Mouse (Mus musculus) forebrain, embryonic 16.5 days (tissue): ENCODE data around the gene Meis3. TPM values are rescaled to one million over a fixed set of nuclear protein-coding genes. Genes with fewer than 3 reads are reported as not detected.
A peak's percentile ranks its signal among the peaks of the same experiment; 100 is the strongest.

Source experiments
- ATAC-seq: fragments of 200-750 bp; cut with Nextera tagmentation; 2 replicates; pipeline ENCODE4 v1.8.0; 2017; ENCODE audit warnings: mild to moderate bottlenecking, moderate library complexity
- H3K27ac ChIP-seq: fragments of 300-500 bp; sonication (generic); 2 replicates; pipeline ENCODE4 v1.5.1; 2014; ENCODE audit warnings: low read length, control low read depth
- H3K27me3 ChIP-seq: fragments of 300-500 bp; sonication (generic); replicated peaks from 2 replicates; pipeline ENCODE4 v1.6.1; 2014; ENCODE audit warnings: low read length; ENCODE audit not compliant: control insufficient read depth, insufficient read depth
- H3K36me3 ChIP-seq: fragments of 300-500 bp; sonication (generic); 2 replicates; pipeline ENCODE4 v1.6.1; 2014; ENCODE audit not compliant: control insufficient read depth, insufficient read depth
- H3K4me1 ChIP-seq: fragments of 300-500 bp; sonication (generic); replicated peaks from 2 replicates; pipeline ENCODE4 v1.6.1; 2014; ENCODE audit warnings: low read length; ENCODE audit not compliant: control insufficient read depth, insufficient read depth
- H3K4me2 ChIP-seq: fragments of 300-500 bp; sonication (generic); 2 replicates; pipeline ENCODE4 v1.6.1; 2014; ENCODE audit warnings: mild to moderate bottlenecking, low read length, control low read depth
- H3K4me3 ChIP-seq: fragments of 300-500 bp; sonication (generic); replicated peaks from 2 replicates; pipeline ENCODE4 v1.5.1; 2014; ENCODE audit warnings: mild to moderate bottlenecking, low read length, control low read depth
- H3K9ac ChIP-seq: fragments of 300-500 bp; sonication (generic); replicated peaks from 2 replicates; pipeline ENCODE4 v1.6.1; 2014; ENCODE audit warnings: low read depth, low read length, control low read depth
- H3K9me3 ChIP-seq: fragments of 300-500 bp; sonication (generic); 2 replicates; pipeline ENCODE4 v1.6.1; 2016; ENCODE audit warnings: low read length; ENCODE audit not compliant: control insufficient read depth
- WGBS: fragments of 180-500 bp; shearing (Covaris S2); extraction: QIAGEN DNeasy Blood & Tissue Kit; methylation state at CpG from one replicate; pipeline ENCODE4 v1.1.7; 2014; 5-methylcytosine and 5-hydroxymethylcytosine counted together
- polyA plus RNA-seq: library from polyadenylated mRNA; unstranded; fragments of >200 nt; fragmentation: Nextera tagmentation; extraction: Ambion mirVana; gene quantifications from 2 replicates; pipeline ENCODE4 v1.2.1, GENCODE M21; 2015

The Meis3 gene
- polyA plus RNA-seq, 1 experiment from 2014 or later, result 118 TPM

DNA sequence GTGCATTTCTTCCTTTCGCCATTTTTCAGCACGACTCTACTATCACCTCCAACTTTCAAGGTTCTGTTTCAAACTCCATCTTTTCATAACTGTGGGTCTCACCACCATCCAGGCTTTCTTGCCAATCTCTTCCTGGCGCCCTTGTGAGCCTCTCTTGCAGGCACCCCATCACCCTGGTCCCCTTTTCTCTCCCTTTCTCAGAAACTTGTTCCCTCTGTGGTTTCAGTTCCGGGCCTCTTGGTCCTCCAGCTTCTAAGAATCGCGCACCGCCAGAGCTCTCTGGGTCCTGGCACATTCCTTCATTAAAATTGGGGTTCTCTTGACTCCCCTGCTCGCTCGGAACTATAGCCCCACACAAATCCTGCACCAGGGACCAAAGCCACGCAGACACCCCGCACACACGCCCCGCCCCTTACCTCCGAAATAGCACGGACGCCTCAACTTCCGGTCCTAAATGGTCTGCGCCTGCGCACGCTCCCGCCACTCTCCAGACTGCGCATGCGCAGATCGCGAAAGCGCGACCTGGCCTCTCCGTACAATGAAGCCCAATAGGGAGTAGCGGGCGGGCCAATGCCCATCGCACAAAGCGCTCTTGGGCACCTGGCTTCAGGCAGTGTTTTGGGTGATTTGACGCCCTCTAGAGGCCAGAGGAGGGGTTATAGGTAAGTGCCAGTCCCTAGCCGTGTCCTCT is 46.8 kb downstream of the Meis3 start, which contains the start of gene Dhx34:
TSS of gene Dhx34 (minus strand) at position 456 of the 691 bp plus-strand sequence.
- Histone ChIP-seq H3K27ac (peak within 1 kb of the TSS; percentile 70), H3K4me2 (peak within 1 kb of the TSS; percentile 86), H3K9me3 (no peaks in the 10 kb centered on the region), H3K9ac (peak within 1 kb of the TSS; percentile 75), H3K4me3 (peak within 1 kb of the TSS; percentile 61), H3K4me1 (peaks cover 13% of the 10 kb centered on the region), H3K27me3 (no peaks in the 10 kb centered on the region), H3K36me3 (peaks cover 3% of the 10 kb centered on the region; the same call in 1 of the 2 replicates)
- peak; percentile 95 for ATAC-seq
- WGBS, result under 1% methylated on average over 34 of the region's 34 CpGs

DNA sequence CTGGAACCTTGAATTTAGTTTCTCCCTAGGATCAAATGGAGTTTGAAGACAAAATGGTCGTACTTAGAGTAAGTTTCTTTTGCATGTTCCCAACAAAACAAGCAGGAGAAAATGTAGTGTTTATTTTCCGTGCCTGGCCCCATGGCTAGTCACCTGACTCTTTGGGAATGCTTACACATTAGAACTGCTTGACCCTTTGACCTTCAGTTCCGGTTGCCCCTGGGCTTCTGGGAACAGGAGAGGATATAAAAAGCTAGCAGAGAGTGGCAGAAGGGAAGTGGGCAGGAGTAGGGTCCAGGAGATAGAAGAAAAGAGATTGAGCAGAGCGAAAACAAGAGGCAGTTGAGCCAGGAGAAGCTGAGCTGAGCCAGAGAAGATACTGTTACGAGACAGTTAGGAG is 55.0 kb downstream of the Meis3 start:
- H3K4me2 ChIP-seq, result no peak overlapping the region
- H3K27ac ChIP-seq, result no peak overlapping the region
- no peaks in the 10 kb centered on the region for H3K27me3 ChIP-seq
- no peaks in the 10 kb centered on the region for H3K36me3 ChIP-seq
- 0 out of 2 replicates have a peak, but pooled peaks cover 3% of the 10 kb centered on the region for H3K9me3 ChIP-seq
- H3K4me1 ChIP-seq, result no peaks in the 10 kb centered on the region
- no peak overlapping the region for H3K4me3 ChIP-seq
- no peak overlapping the region for H3K9ac ChIP-seq
- no peak for ATAC-seq
- WGBS, result 62% methylated on average over 5 of the region's 5 CpGs

Other genes starting within 250 kb of the Meis3 start
- 139 and 141 TPM in 2 replicates for gene Nop53, start 229.0 kb upstream of the Meis3 start, polyA plus RNA-seq
- 5.4 and 5.6 TPM in 2 replicates for gene Ehd2, start 207.5 kb upstream of the Meis3 start, polyA plus RNA-seq
- 9.0 and 11.2 TPM in 2 replicates for gene Bicra, start 127.2 kb upstream of the Meis3 start, polyA plus RNA-seq
- gene Zfp541, start 113.3 kb upstream of the Meis3 start, polyA plus RNA-seq, result 0.14 TPM in 1 of 2 replicates, not detected in the other
- 197 and 220 TPM in 2 replicates for gene Napa, start 76.6 kb upstream of the Meis3 start, polyA plus RNA-seq
- 40.9 and 53.2 TPM in 2 replicates for gene Kptn, start 55.2 kb upstream of the Meis3 start, polyA plus RNA-seq
- 0.72 and 1.1 TPM in 2 replicates for gene Slc8a2, start 45.3 kb upstream of the Meis3 start, polyA plus RNA-seq
- gene Dhx34, start 46.9 kb downstream of the Meis3 start, polyA plus RNA-seq, result 13.9 and 15.5 TPM in 2 replicates
- 0.16 TPM in 1 of 2 replicates, not detected in the other for gene C5ar2, start 69.1 kb downstream of the Meis3 start, polyA plus RNA-seq
- gene C5ar1, start 84.5 kb downstream of the Meis3 start, polyA plus RNA-seq, result 1.2 and 2.0 TPM in 2 replicates
- gene Inafm1, start 98.5 kb downstream of the Meis3 start, polyA plus RNA-seq, result 23.3 and 27.2 TPM in 2 replicates
- 25.0 and 29.4 TPM in 2 replicates for gene Ccdc9, start 111.7 kb downstream of the Meis3 start, polyA plus RNA-seq
- gene Bbc3, start 133.3 kb downstream of the Meis3 start, polyA plus RNA-seq, result 17.6 and 18.9 TPM in 2 replicates
- 297 and 304 TPM in 2 replicates for gene Sae1, start 212.7 kb downstream of the Meis3 start, polyA plus RNA-seq
- gene Zc3h4, start 225.8 kb downstream of the Meis3 start, polyA plus RNA-seq, result 18.6 and 19.3 TPM in 2 replicates